Mouse (Mus musculus): Measurements from ENCODE around the gene Birc2.

GRCm38 (mm10) chr9:7848191-7848590 is 11.3 kb upstream of the Birc2 start:
- TF ChIP-seq CTCF (IDR thresholded peaks at IDR 0.05; ENCODE audit: borderline replicate concordance, control insufficient read depth, extremely low read depth, insufficient read depth, low read length, poor library complexity) (no peak), POLR2A (IDR thresholded peaks at IDR 0.05; ENCODE audit: control insufficient read depth, extremely low read depth, insufficient read depth, low read length, poor library complexity) (no peak)
